Mouse (Mus musculus) liver, adult 2 months (tissue): ENCODE results near the gene Sorl1. TPM values are rescaled to one million over a fixed set of nuclear protein-coding genes. Genes with fewer than 3 reads are reported as not detected.
A peak's percentile ranks its signal among the peaks of the same experiment; 100 is the strongest.

Source experiments
- DNase-seq: peaks from one replicate; pipeline ENCODE4 v3.0.0-alpha.2; 2011; ENCODE audit warnings: low read depth, low spot score; ENCODE audit errors: extremely low read depth
- H3K27ac ChIP-seq: fragments of 200-500 bp; replicated peaks from 2 replicates; pipeline ENCODE4 v1.5.1; 2012; ENCODE audit warnings: low read depth, mild to moderate bottlenecking, control low read depth, inconsistent platforms, low read length; ENCODE audit not compliant: insufficient read depth
- H3K27me3 ChIP-seq: fragments of 200-500 bp; 2 replicates; pipeline ENCODE4 v1.6.1; 2012; ENCODE audit warnings: mild to moderate bottlenecking, moderate library complexity, low read length, inconsistent platforms; ENCODE audit not compliant: control insufficient read depth, insufficient read depth
- H3K36me3 ChIP-seq: fragments of 200-500 bp; 2 replicates; pipeline ENCODE4 v1.6.1; 2012; ENCODE audit warnings: low read length, inconsistent platforms; ENCODE audit not compliant: control insufficient read depth, insufficient read depth
- H3K4me1 ChIP-seq: fragments of 200-500 bp; 2 replicates; pipeline ENCODE4 v1.6.1; 2011; ENCODE audit warnings: low read length; ENCODE audit not compliant: control insufficient read depth, insufficient read depth
- H3K4me3 ChIP-seq: fragments of 200-500 bp; 2 replicates; pipeline ENCODE4 v1.5.1; 2011; ENCODE audit warnings: low read depth, mild to moderate bottlenecking, control low read depth, low read length, moderate library complexity; ENCODE audit not compliant: insufficient read depth
- H3K79me2 ChIP-seq: fragments of 200-500 bp; 2 replicates; pipeline ENCODE4 v1.6.1; 2012; ENCODE audit warnings: inconsistent platforms, mild to moderate bottlenecking, low read length, moderate library complexity; ENCODE audit not compliant: control insufficient read depth, insufficient read depth
- H3K9ac ChIP-seq: fragments of 200-500 bp; 2 replicates; pipeline ENCODE4 v1.6.1; 2012; ENCODE audit warnings: low read depth, mild to moderate bottlenecking, control low read depth, inconsistent platforms, low read length
- CTCF ChIP-seq: fragments of 200-500 bp; IDR thresholded peaks from 2 replicates; pipeline ENCODE4 v1.5.1; 2011; ENCODE audit warnings: low read depth, low read length, control low read depth
- POLR2A ChIP-seq: fragments of 200-500 bp; IDR thresholded peaks from 2 replicates; pipeline ENCODE4 v1.6.1; 2011; ENCODE audit warnings: low read length, control low read depth; ENCODE audit not compliant: insufficient read depth; ENCODE audit errors: extremely low read depth
- WGBS: fragments of 180-500 bp; shearing (Covaris S2); methylation state at CpG from one replicate; pipeline ENCODE4 v1.1.7; 2018; 5-methylcytosine and 5-hydroxymethylcytosine counted together
- polyA plus RNA-seq: library from polyadenylated mRNA; depleted of rRNA; stranded (reverse); fragments of >200 nt; gene quantifications from 2 replicates; pipeline ENCODE4 v1.2.3, GENCODE M21; 2012; rRNA removed
- total RNA-seq: library from RNA; depleted of rRNA; stranded (reverse); fragments of >200 nt; gene quantifications from 2 replicates; pipeline ENCODE4 v1.2.3, GENCODE M21; 2014; rRNA removed

The Sorl1 gene
- total RNA-seq = 1.3 and 2.3 TPM in 2 replicates
- 0.30 and 1.4 TPM in 2 replicates for polyA plus RNA-seq

DNA sequence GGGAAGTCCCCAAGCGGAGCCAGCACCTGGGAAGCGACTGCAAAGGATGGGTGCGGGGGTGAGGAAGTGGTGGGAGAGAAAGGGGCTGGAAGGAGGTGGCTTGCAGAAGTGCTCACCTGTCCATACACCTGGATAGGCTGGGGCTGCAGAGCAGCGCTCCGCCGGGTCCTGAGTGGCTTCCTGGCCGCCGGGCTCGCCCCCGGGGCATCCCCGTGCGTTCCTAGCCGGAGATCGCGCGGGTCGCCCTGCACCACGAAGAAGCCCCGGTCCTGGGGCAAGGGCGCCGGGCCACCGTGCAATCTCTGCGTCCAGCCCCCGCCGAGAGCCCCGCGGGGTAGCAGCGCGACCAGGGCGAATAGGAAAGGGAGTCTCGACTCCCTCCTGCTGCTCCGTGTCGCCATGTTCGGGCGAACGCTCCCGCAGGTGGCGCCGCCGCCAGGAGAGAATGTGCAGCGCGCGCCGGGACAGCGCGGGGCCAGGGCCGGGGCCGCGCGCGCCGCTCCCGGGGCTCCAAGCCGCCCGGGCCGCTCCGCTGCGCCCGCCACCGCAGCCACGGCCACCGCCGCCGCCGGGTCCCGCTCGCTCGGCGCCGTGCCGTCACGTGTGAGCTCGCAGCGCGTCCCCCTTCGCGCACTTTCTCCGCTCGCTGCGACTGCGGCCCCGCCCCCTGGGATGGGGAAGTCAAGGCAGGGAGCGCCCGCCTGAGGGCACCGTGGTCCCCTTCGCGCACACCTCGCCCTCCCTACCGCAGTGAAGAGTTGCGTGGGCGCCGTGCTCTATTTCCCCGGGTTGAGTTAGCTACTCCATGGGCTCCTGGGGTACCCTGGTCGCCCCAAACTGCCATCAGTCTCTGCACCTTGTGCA lies at the start of gene Sorl1:
TSS of gene Sorl1 (minus strand) at position 585 of the 864 bp plus-strand sequence.
- peak; percentile 5 for DNase-seq
- TF ChIP-seq CTCF = peak; percentile 64
- TF ChIP-seq POLR2A = no peak
- Histone ChIP-seq H3K27me3 (no peaks in the 10 kb centered on the region; the same call in 1 of the 2 replicates), H3K4me1 (peaks cover 2% of the 10 kb centered on the region; the same call in 1 of the 2 replicates), H3K9ac (peak within 1 kb of the TSS; percentile 83), H3K36me3 (no peaks in the 10 kb centered on the region), H3K79me2 (no peaks in the 10 kb centered on the region), H3K4me3 (peak within 1 kb of the TSS; percentile 86), H3K27ac (no peak within 1 kb of the TSS)
- WGBS = 3% methylated on average over 94 of the region's 94 CpGs

DNA sequence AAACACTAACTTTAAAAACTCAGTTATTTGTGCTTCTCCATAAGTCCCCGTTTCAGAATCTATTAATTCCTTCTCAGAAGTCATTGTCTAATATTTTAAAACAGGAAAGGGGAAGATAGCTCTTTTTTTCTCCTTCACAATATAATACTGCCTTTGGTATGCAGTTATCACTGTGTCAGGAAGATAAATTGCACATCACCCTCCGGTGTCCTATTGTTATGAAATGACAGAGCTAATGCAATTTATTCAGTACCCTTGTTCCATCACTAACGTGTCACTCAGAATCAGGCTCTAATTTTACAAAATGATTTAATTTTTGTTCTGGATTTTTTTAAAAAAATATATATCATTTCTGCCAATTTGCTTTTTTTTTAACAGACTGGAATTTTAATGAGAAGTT lies 49.7 kb upstream of the Sorl1 start:
- no peak overlapping the region for H3K4me3 ChIP-seq
- 67% methylated on average over 3 of the region's 3 CpGs for WGBS
- no peaks in the 10 kb centered on the region for H3K27me3 ChIP-seq
- H3K36me3 ChIP-seq = no peaks in the 10 kb centered on the region
- TF ChIP-seq CTCF = no peak
- no peak for TF ChIP-seq POLR2A
- DNase-seq = no peak
- H3K27ac ChIP-seq = no peak overlapping the region
- no peak overlapping the region for H3K9ac ChIP-seq
- H3K79me2 ChIP-seq = no peaks in the 10 kb centered on the region
- no peaks in the 10 kb centered on the region for H3K4me1 ChIP-seq

DNA sequence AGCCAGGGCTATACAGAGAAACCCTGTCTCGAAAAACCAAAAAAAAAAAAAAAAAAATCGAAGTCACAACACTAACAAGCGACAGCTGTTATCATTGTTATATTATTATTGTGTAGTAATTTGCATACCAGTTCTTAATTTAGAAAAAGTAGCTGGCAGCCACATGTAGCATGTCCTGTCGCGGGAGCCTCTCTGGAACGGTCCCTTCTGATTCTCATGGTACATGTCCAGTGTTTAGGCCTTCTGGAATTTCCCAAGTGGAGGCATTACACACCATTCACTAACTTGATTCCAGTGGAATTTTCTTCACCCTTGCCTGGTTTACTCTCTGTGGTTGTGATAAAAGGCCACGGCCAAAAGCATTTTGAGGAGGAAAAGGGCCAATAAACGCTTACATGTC lies 45.4 kb upstream of the Sorl1 start:
- no peaks in the 10 kb centered on the region for H3K27me3 ChIP-seq
- H3K27ac ChIP-seq = no peak overlapping the region
- no peak overlapping the region for H3K4me3 ChIP-seq
- TF ChIP-seq CTCF (no peak), POLR2A (no peak)
- H3K79me2 ChIP-seq = no peaks in the 10 kb centered on the region
- no peaks in the 10 kb centered on the region for H3K36me3 ChIP-seq
- DNase-seq = no peak
- no peaks in the 10 kb centered on the region for H3K4me1 ChIP-seq
- no peak overlapping the region for H3K9ac ChIP-seq
- 87% methylated on average over 8 of the region's 8 CpGs for WGBS

GRCm38 (mm10) chr9:42169025-42169424 lies 44.9 kb upstream of the Sorl1 start:
- no peaks in the 10 kb centered on the region for H3K27me3 ChIP-seq
- DNase-seq = no peak
- H3K9ac ChIP-seq = no peak overlapping the region
- TF ChIP-seq CTCF = no peak
- TF ChIP-seq POLR2A = no peak
- H3K4me1 ChIP-seq = no peaks in the 10 kb centered on the region
- no peaks in the 10 kb centered on the region for H3K79me2 ChIP-seq
- no peaks in the 10 kb centered on the region for H3K36me3 ChIP-seq
- WGBS = 90% methylated on average over 7 of the region's 7 CpGs
- no peak overlapping the region for H3K27ac ChIP-seq
- H3K4me3 ChIP-seq = no peak overlapping the region

- no peak overlapping the region for H3K27ac ChIP-seq
- H3K9ac ChIP-seq = no peak overlapping the region
- H3K79me2 ChIP-seq = no peaks in the 10 kb centered on the region
- no peaks in the 10 kb centered on the region for H3K27me3 ChIP-seq
- H3K36me3 ChIP-seq = no peaks in the 10 kb centered on the region
- 67% methylated on average over 2 of the region's 2 CpGs for WGBS
- TF ChIP-seq POLR2A (no peak), CTCF (no peak)
- no peak for DNase-seq
- no peaks in the 10 kb centered on the region for H3K4me1 ChIP-seq
- no peak overlapping the region for H3K4me3 ChIP-seq
These were observed 40.8 kb upstream of the Sorl1 start for GRCm38 (mm10) chr9:42164930-42165329.

- Histone ChIP-seq H3K27me3 (no peaks in the 10 kb centered on the region), H3K36me3 (no peaks in the 10 kb centered on the region), H3K4me1 (no peaks in the 10 kb centered on the region), H3K9ac (no peak overlapping the region), H3K4me3 (no peak overlapping the region), H3K27ac (no peak overlapping the region), H3K79me2 (no peaks in the 10 kb centered on the region)
- no peak for DNase-seq
- 93% methylated on average over 4 of the region's 4 CpGs for WGBS
- TF ChIP-seq CTCF (no peak), POLR2A (no peak)
These were observed 38.9 kb upstream of the Sorl1 start for GRCm38 (mm10) chr9:42163011-42163410.
